Mouse (Mus musculus): ENCODE measurements around the gene Gfap. TPM values are rescaled to one million over a fixed set of nuclear protein-coding genes. Genes with fewer than 3 reads are reported as not detected.
A peak's percentile ranks its signal among the peaks of the same experiment; 100 is the strongest.

Gene Gfap
- polyA plus RNA-seq, 1 experiment from 2014 or later, result 1.2 TPM

- Histone ChIP-seq H3K4me3 (replicated peaks) (peak overlapping the region; percentile 71), H3K9me3 (no peaks in the 10 kb centered on the region), H3K27ac (peak overlapping the region; percentile 90), H3K27me3 (replicated peaks) (no peaks in the 10 kb centered on the region), H3K4me1 (peaks cover 15% of the 10 kb centered on the region; the same call in 1 of the 2 replicates), H3K9ac (no peak overlapping the region), H3K4me2 (peak overlapping the region; percentile 70), H3K36me3 (no peaks in the 10 kb centered on the region)
- ATAC-seq (ENCODE audit: insufficient read depth, low FRiP score, low read depth), result peak; percentile 17; the same call in 1 of the 2 replicates
- 2% methylated on average over 10 of the region's 10 CpGs for WGBS
Measured at GRCm38 (mm10) chr11:102925351-102925717, 24.6 kb upstream of the Gfap start.

- Histone ChIP-seq H3K27ac (peak within 1 kb of the TSS; percentile 90), H3K9ac (peak within 1 kb of the TSS; percentile 59), H3K4me3 (replicated peaks) (peak within 1 kb of the TSS; percentile 71), H3K9me3 (no peaks in the 10 kb centered on the region), H3K36me3 (no peaks in the 10 kb centered on the region), H3K4me2 (peak within 1 kb of the TSS; percentile 70), H3K27me3 (replicated peaks) (no peaks in the 10 kb centered on the region), H3K4me1 (peaks cover 15% of the 10 kb centered on the region; the same call in 1 of the 2 replicates)
- under 1% methylated on average over 62 of the region's 62 CpGs for WGBS
- peak; percentile 93 for ATAC-seq (ENCODE audit: insufficient read depth, low FRiP score, low read depth)
Measured at GRCm38 (mm10) chr11:102924557-102925350, 24.0 kb upstream of the Gfap start, which contains the start of gene Kif18b. Kif18b (minus strand) TSS chr11:102925124.

- Histone ChIP-seq H3K36me3 (no peaks in the 10 kb centered on the region), H3K27ac (no peak overlapping the region), H3K9me3 (no peaks in the 10 kb centered on the region), H3K4me3 (replicated peaks) (no peak overlapping the region), H3K4me1 (peaks cover 15% of the 10 kb centered on the region; the same call in 1 of the 2 replicates), H3K4me2 (no peak overlapping the region), H3K27me3 (replicated peaks) (no peaks in the 10 kb centered on the region), H3K9ac (no peak overlapping the region)
- ATAC-seq (ENCODE audit: insufficient read depth, low FRiP score, low read depth), result no peak
- WGBS, result 80% methylated on average over 6 of the region's 6 CpGs
Measured at GRCm38 (mm10) chr11:102921491-102921890, 20.8 kb upstream of the Gfap start.

- no peaks in the 10 kb centered on the region for H3K9me3 ChIP-seq
- no peak overlapping the region for H3K9ac ChIP-seq
- H3K36me3 ChIP-seq, result peaks cover 23% of the 10 kb centered on the region
- no peak overlapping the region for H3K27ac ChIP-seq
- H3K4me3 ChIP-seq (replicated peaks), result no peak overlapping the region
- H3K4me1 ChIP-seq, result peaks cover 13% of the 10 kb centered on the region; the same call in 1 of the 2 replicates
- no peak overlapping the region for H3K4me2 ChIP-seq
- no peaks in the 10 kb centered on the region for H3K27me3 ChIP-seq (replicated peaks)
- ATAC-seq (ENCODE audit: insufficient read depth, low FRiP score, low read depth), result no peak
- 90% methylated on average over 4 of the region's 4 CpGs for WGBS
Measured at GRCm38 (mm10) chr11:102918077-102918476, 17.4 kb upstream of the Gfap start.

- Histone ChIP-seq H3K4me2 (no peak overlapping the region), H3K27me3 (replicated peaks) (no peaks in the 10 kb centered on the region), H3K4me1 (no peaks in the 10 kb centered on the region), H3K9me3 (no peaks in the 10 kb centered on the region), H3K9ac (no peak overlapping the region), H3K36me3 (peaks cover 42% of the 10 kb centered on the region), H3K27ac (no peak overlapping the region), H3K4me3 (replicated peaks) (no peak overlapping the region)
- no peak; the same call in 1 of the 2 replicates for ATAC-seq (ENCODE audit: insufficient read depth, low FRiP score, low read depth)
- WGBS, result 95% methylated on average over 9 of the region's 9 CpGs
Measured at GRCm38 (mm10) chr11:102915380-102915779, 14.7 kb upstream of the Gfap start.

- no peaks in the 10 kb centered on the region for H3K9me3 ChIP-seq
Measured at GRCm38 (mm10) chr11:102911376-102911775, 10.7 kb upstream of the Gfap start.

GRCm38 (mm10) chr11:102903654-102904053, 2.9 kb upstream of the Gfap start:
- H3K4me2 ChIP-seq, result no peak overlapping the region
- H3K9ac ChIP-seq, result no peak overlapping the region
- no peaks in the 10 kb centered on the region for H3K9me3 ChIP-seq
- no peaks in the 10 kb centered on the region for H3K4me1 ChIP-seq
- ATAC-seq (ENCODE audit: insufficient read depth, low FRiP score, low read depth), result no peak
- H3K27me3 ChIP-seq (replicated peaks), result no peaks in the 10 kb centered on the region
- H3K27ac ChIP-seq, result no peak overlapping the region
- peaks cover 30% of the 10 kb centered on the region for H3K36me3 ChIP-seq
- H3K4me3 ChIP-seq (replicated peaks), result no peak overlapping the region
- 73% methylated on average over 7 of the region's 7 CpGs for WGBS

More at GRCm38 (mm10) chr11:102911376-102911775, 10.7 kb upstream of the Gfap start:
- no peaks in the 10 kb centered on the region for H3K27me3 ChIP-seq (replicated peaks)
- H3K4me1 ChIP-seq, result no peaks in the 10 kb centered on the region
- H3K9ac ChIP-seq, result no peak overlapping the region
- H3K4me2 ChIP-seq, result no peak overlapping the region
- no peak for ATAC-seq (ENCODE audit: insufficient read depth, low FRiP score, low read depth)
- WGBS, result 74% methylated on average over 7 of the region's 7 CpGs
- peaks cover 74% of the 10 kb centered on the region for H3K36me3 ChIP-seq
- no peak overlapping the region for H3K27ac ChIP-seq
- no peak overlapping the region for H3K4me3 ChIP-seq (replicated peaks)

- 88% methylated on average over 5 of the region's 5 CpGs for WGBS
- no peaks in the 10 kb centered on the region for H3K4me1 ChIP-seq
- H3K27ac ChIP-seq, result no peak overlapping the region
- H3K9ac ChIP-seq, result no peak overlapping the region
- H3K4me2 ChIP-seq, result no peak overlapping the region
- ATAC-seq (ENCODE audit: insufficient read depth, low FRiP score, low read depth), result no peak
- no peaks in the 10 kb centered on the region for H3K9me3 ChIP-seq
- H3K36me3 ChIP-seq, result peaks cover 16% of the 10 kb centered on the region
- no peaks in the 10 kb centered on the region for H3K27me3 ChIP-seq (replicated peaks)
- no peak overlapping the region for H3K4me3 ChIP-seq (replicated peaks)
Measured at GRCm38 (mm10) chr11:102902107-102902506, 1.4 kb upstream of the Gfap start.

- H3K9me3 ChIP-seq, result no peaks in the 10 kb centered on the region
- no peak overlapping the region for H3K27ac ChIP-seq
- no peak overlapping the region for H3K4me2 ChIP-seq
- WGBS, result 52% methylated on average over 4 of the region's 4 CpGs
- 0 out of 2 replicates have a peak, but pooled peaks cover 2% of the 10 kb centered on the region for H3K4me1 ChIP-seq
- peaks cover 7% of the 10 kb centered on the region for H3K36me3 ChIP-seq
- no peak overlapping the region for H3K4me3 ChIP-seq (replicated peaks)
- peaks cover 6% of the 10 kb centered on the region; the same call in 1 of the 2 replicates for H3K27me3 ChIP-seq (replicated peaks)
- ATAC-seq (ENCODE audit: insufficient read depth, low FRiP score, low read depth), result no peak
- H3K9ac ChIP-seq, result no peak overlapping the region
Measured at GRCm38 (mm10) chr11:102901199-102901598, 487 bp upstream of the Gfap start.

GRCm38 (mm10) chr11:102898408-102898807, 2.3 kb downstream of the Gfap start:
- Histone ChIP-seq H3K4me2 (no peak overlapping the region), H3K27me3 (replicated peaks) (peaks cover 6% of the 10 kb centered on the region), H3K36me3 (no peaks in the 10 kb centered on the region), H3K9me3 (no peaks in the 10 kb centered on the region), H3K4me1 (peaks cover 5% of the 10 kb centered on the region; the same call in 1 of the 2 replicates), H3K27ac (no peak overlapping the region), H3K9ac (no peak overlapping the region), H3K4me3 (replicated peaks) (no peak overlapping the region)
- ATAC-seq (ENCODE audit: insufficient read depth, low FRiP score, low read depth), result no peak
- 76% methylated on average over 9 of the region's 9 CpGs for WGBS

- Histone ChIP-seq H3K4me1 (peaks cover 10% of the 10 kb centered on the region; the same call in 1 of the 2 replicates), H3K4me2 (no peak overlapping the region), H3K9me3 (no peaks in the 10 kb centered on the region), H3K9ac (no peak overlapping the region), H3K27me3 (replicated peaks) (peaks cover 8% of the 10 kb centered on the region), H3K36me3 (no peaks in the 10 kb centered on the region), H3K4me3 (replicated peaks) (no peak overlapping the region), H3K27ac (no peak overlapping the region)
- 81% methylated on average over 20 of the region's 20 CpGs for WGBS
- no peak for ATAC-seq (ENCODE audit: insufficient read depth, low FRiP score, low read depth)
Measured at GRCm38 (mm10) chr11:102896641-102897040, 4.1 kb downstream of the Gfap start.

- WGBS, result 52% methylated on average over 9 of the region's 9 CpGs
- Histone ChIP-seq H3K9me3 (no peaks in the 10 kb centered on the region), H3K4me2 (no peak overlapping the region), H3K36me3 (no peaks in the 10 kb centered on the region), H3K4me1 (peaks cover 10% of the 10 kb centered on the region; the same call in 1 of the 2 replicates), H3K27ac (no peak overlapping the region), H3K9ac (no peak overlapping the region), H3K4me3 (replicated peaks) (no peak overlapping the region), H3K27me3 (replicated peaks) (peaks cover 9% of the 10 kb centered on the region)
- peak; percentile 84; the same call in 1 of the 2 replicates for ATAC-seq (ENCODE audit: insufficient read depth, low FRiP score, low read depth)
Measured at GRCm38 (mm10) chr11:102895779-102896178, 4.9 kb downstream of the Gfap start.

All from stomach, embryonic 15.5 days (tissue).